Mouse (Mus musculus) C2C12 (cell line): ENCODE measurements around the gene Naxd.

Source experiments
- CTCF ChIP-seq: IDR thresholded peaks from one replicate; pipeline ENCODE4 v1.5.1; 2011; ENCODE audit not compliant: control insufficient read depth, insufficient read depth, insufficient read length
- FOSL1 ChIP-seq: IDR thresholded peaks from one replicate; pipeline ENCODE4 v1.8.0; 2011; ENCODE audit warnings: mild to moderate bottlenecking, low read length; ENCODE audit not compliant: poor library complexity, insufficient read depth, severe bottlenecking
- MAX ChIP-seq: IDR thresholded peaks from one replicate; pipeline ENCODE4 v1.6.1; 2011; ENCODE audit warnings: mild to moderate bottlenecking, control low read depth
- USF1 ChIP-seq: IDR thresholded peaks from one replicate; pipeline ENCODE4 v1.6.1; 2011; ENCODE audit warnings: low read depth, mild to moderate bottlenecking, control low read depth, moderate library complexity

- TF ChIP-seq CTCF (no peak), MAX (no peak), USF1 (no peak), FOSL1 (no peak)
These were observed 24.2 kb upstream of the Naxd start for GRCm38 (mm10) chr8:11473072-11473471.
